Mouse (Mus musculus): ENCODE data around the gene Abca12.

Abca12 gene

GRCm38 (mm10) chr1:71312171-71312570, 102.5 kb downstream of the Abca12 start:
- no peak for DNase-seq

GRCm38 (mm10) chr1:71310614-71311013, 104.1 kb downstream of the Abca12 start:
- DNase-seq, result no peak

- no peak for DNase-seq
Observed at GRCm38 (mm10) chr1:71307362-71307761, 107.3 kb downstream of the Abca12 start.

- DNase-seq, result no peak
Observed at GRCm38 (mm10) chr1:71306196-71306595, 108.5 kb downstream of the Abca12 start.

GRCm38 (mm10) chr1:71304588-71304987, 110.1 kb downstream of the Abca12 start:
- DNase-seq, result no peak

- no peak for DNase-seq
Observed at GRCm38 (mm10) chr1:71297021-71297420, 117.7 kb downstream of the Abca12 start.

- no peak for DNase-seq
Observed at GRCm38 (mm10) chr1:71296585-71296984, 118.1 kb downstream of the Abca12 start.

GRCm38 (mm10) chr1:71291917-71292316, 122.8 kb downstream of the Abca12 start:
- DNase-seq, result no peak

GRCm38 (mm10) chr1:71289511-71289910, 125.2 kb downstream of the Abca12 start:
- peak; percentile 62 for DNase-seq

- DNase-seq, result peak; percentile 9
Observed at GRCm38 (mm10) chr1:71276940-71277339, 137.8 kb downstream of the Abca12 start.

- DNase-seq, result no peak
Observed at GRCm38 (mm10) chr1:71272550-71272949, 142.2 kb downstream of the Abca12 start.

- DNase-seq, result no peak
Observed at GRCm38 (mm10) chr1:71272077-71272476, 142.6 kb downstream of the Abca12 start.

GRCm38 (mm10) chr1:71270083-71270482, 144.6 kb downstream of the Abca12 start:
- no peak for DNase-seq

GRCm38 (mm10) chr1:71266630-71267029, 148.1 kb downstream of the Abca12 start:
- no peak for DNase-seq

GRCm38 (mm10) chr1:71263532-71263931, 151.2 kb downstream of the Abca12 start:
- no peak for DNase-seq

GRCm38 (mm10) chr1:71244647-71245046, 170.1 kb downstream of the Abca12 start:
- DNase-seq, result no peak

GRCm38 (mm10) chr1:71241396-71241795, 173.3 kb downstream of the Abca12 start:
- no peak for DNase-seq

- DNase-seq, result no peak
Observed at GRCm38 (mm10) chr1:71239586-71239985, 175.1 kb downstream of the Abca12 start.

- peak; percentile 24 for DNase-seq
Observed at GRCm38 (mm10) chr1:71235335-71235734, 179.4 kb downstream of the Abca12 start.

GRCm38 (mm10) chr1:71231211-71231610, 183.5 kb downstream of the Abca12 start:
- DNase-seq, result no peak

- no peak for DNase-seq
Observed at GRCm38 (mm10) chr1:71203581-71203980, 211.1 kb downstream of the Abca12 start.

GRCm38 (mm10) chr1:71196191-71196590, 218.5 kb downstream of the Abca12 start:
- DNase-seq, result no peak

GRCm38 (mm10) chr1:71195333-71195732, 219.4 kb downstream of the Abca12 start:
- no peak for DNase-seq

GRCm38 (mm10) chr1:71193931-71194330, 220.8 kb downstream of the Abca12 start:
- no peak for DNase-seq
